Mouse (Mus musculus) bone marrow, adult 2 months (tissue): ENCODE data around the gene Gcdh. TPM values are rescaled to one million over a fixed set of nuclear protein-coding genes. Genes with fewer than 3 reads are reported as not detected.
"Not testable (repeated sequence)": the region's sequence is repeated elsewhere in the genome, so short reads cannot be mapped to it uniquely, and the experiment has no call there.

Experiments used
- H3K27ac ChIP-seq: fragments of 200-500 bp; 2 replicates; pipeline ENCODE4 v1.5.1; 2012; ENCODE audit warnings: low read depth, mild to moderate bottlenecking, control low read depth, inconsistent platforms, low read length; ENCODE audit not compliant: control insufficient read depth, poor library complexity, insufficient read depth
- H3K4me1 ChIP-seq: fragments of 200-500 bp; 2 replicates; pipeline ENCODE4 v1.6.1; 2011; ENCODE audit warnings: low read length; ENCODE audit not compliant: control insufficient read depth, insufficient read depth
- H3K4me3 ChIP-seq: fragments of 200-500 bp; replicated peaks from 2 replicates; pipeline ENCODE3; 2011; ENCODE audit warnings: mild to moderate bottlenecking, low read depth, low read length, control low read depth; ENCODE audit not compliant: control insufficient read depth
- CTCF ChIP-seq: fragments of 200-500 bp; IDR thresholded peaks from 2 replicates; pipeline ENCODE4 v1.5.1; 2011; ENCODE audit warnings: low read length, control low read depth; ENCODE audit not compliant: control insufficient read depth, insufficient read depth
- POLR2A ChIP-seq: fragments of 200-500 bp; IDR thresholded peaks from 2 replicates; pipeline ENCODE4 v1.6.1; 2011; ENCODE audit warnings: low read depth, mild to moderate bottlenecking, control low read depth, low read length, borderline replicate concordance; ENCODE audit not compliant: control insufficient read depth
- WGBS: fragments of 180-500 bp; shearing (Covaris S2); methylation state at CpG from one replicate; pipeline ENCODE4 v1.1.7; 2018; 5-methylcytosine and 5-hydroxymethylcytosine counted together
- polyA plus RNA-seq: library from polyadenylated mRNA; stranded (reverse); fragments of >200 nt; gene quantifications from 2 replicates; pipeline ENCODE4 v1.2.4, GENCODE M21; 2011; ENCODE audit warnings: low replicate concordance; ENCODE audit not compliant: missing spikeins, insufficient read depth, insufficient read length

Gene Gcdh
- polyA plus RNA-seq, 1 experiment, result 33.0 TPM

GRCm38 (mm10) chr8:84908421-84909161 is 14.9 kb upstream of the Gcdh start, which contains the start of gene Dnase2a:
TSS of gene Dnase2a (plus strand) at chr8:84908560.
- peak within 1 kb of the TSS; percentile 90 for H3K27ac ChIP-seq
- H3K4me1 ChIP-seq, result peaks cover 5% of the 10 kb centered on the region
- peak within 1 kb of the TSS; percentile 72 for H3K4me3 ChIP-seq
- WGBS, result under 1% methylated on average over 45 of the region's 45 CpGs
- TF ChIP-seq CTCF (no peak), POLR2A (peak; percentile 55; the same call in 1 of the 2 replicates)

- WGBS, result 7% methylated on average over 7 of the region's 7 CpGs
- H3K4me1 ChIP-seq, H3K27ac ChIP-seq, H3K4me3 ChIP-seq: not testable (repeated sequence)
Observed at GRCm38 (mm10) chr8:84907979-84908378, 14.3 kb upstream of the Gcdh start.

DNA sequence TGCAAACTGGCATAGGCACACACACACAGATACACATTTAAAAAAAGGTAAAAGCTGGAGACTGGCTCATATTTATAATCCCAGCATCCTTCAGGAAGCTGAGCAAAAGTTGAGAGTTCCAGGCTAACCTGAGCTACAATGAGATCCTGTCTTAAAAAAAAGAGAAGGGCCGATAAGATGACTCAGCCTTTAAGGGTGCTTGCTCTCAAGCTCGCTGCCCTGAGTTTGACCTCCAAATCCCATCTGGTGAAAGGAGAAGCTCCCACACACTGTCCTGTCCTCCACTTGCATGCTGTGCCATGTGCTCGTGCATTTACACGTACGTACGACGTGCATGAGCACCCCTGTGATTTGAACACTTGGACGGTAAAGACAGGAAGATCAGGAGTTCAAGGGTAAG is 13.8 kb upstream of the Gcdh start:
- TF ChIP-seq POLR2A (no peak), CTCF (no peak)
- Histone ChIP-seq H3K27ac (no peak overlapping the region), H3K4me3 (no peak overlapping the region), H3K4me1 (peaks cover 2% of the 10 kb centered on the region; the same call in 1 of the 2 replicates)
- WGBS, result 58% methylated on average over 8 of the region's 8 CpGs

DNA sequence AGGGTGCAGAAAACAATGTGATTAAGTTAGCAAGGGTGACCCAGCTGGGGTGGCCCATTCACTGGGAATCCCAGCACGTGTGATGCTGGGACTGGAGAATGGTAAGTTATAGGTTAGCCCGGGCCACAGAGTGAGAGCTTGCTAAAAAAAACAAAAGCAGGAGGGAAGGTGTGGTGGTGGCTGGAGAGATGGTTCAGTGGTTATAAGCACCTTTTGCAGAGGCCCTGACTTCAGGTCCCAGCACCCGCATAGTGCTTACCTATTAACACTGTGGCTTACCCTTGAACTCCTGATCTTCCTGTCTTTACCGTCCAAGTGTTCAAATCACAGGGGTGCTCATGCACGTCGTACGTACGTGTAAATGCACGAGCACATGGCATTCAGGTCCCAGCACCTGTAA is 13.3 kb upstream of the Gcdh start:
- 92% methylated on average over 9 of the region's 9 CpGs for WGBS
- Histone ChIP-seq H3K4me1 (peaks cover 2% of the 10 kb centered on the region; the same call in 1 of the 2 replicates), H3K27ac (no peak overlapping the region), H3K4me3 (no peak overlapping the region)
- TF ChIP-seq POLR2A (no peak), CTCF (no peak)

- 75% methylated on average over 7 of the region's 7 CpGs for WGBS
- Histone ChIP-seq H3K27ac (no peak overlapping the region), H3K4me3 (peak overlapping the region; percentile 14), H3K4me1 (peaks cover 6% of the 10 kb centered on the region; the same call in 1 of the 2 replicates)
- no peak for TF ChIP-seq POLR2A
- TF ChIP-seq CTCF, result no peak
Observed at GRCm38 (mm10) chr8:84904351-84904750, 10.6 kb upstream of the Gcdh start.

DNA sequence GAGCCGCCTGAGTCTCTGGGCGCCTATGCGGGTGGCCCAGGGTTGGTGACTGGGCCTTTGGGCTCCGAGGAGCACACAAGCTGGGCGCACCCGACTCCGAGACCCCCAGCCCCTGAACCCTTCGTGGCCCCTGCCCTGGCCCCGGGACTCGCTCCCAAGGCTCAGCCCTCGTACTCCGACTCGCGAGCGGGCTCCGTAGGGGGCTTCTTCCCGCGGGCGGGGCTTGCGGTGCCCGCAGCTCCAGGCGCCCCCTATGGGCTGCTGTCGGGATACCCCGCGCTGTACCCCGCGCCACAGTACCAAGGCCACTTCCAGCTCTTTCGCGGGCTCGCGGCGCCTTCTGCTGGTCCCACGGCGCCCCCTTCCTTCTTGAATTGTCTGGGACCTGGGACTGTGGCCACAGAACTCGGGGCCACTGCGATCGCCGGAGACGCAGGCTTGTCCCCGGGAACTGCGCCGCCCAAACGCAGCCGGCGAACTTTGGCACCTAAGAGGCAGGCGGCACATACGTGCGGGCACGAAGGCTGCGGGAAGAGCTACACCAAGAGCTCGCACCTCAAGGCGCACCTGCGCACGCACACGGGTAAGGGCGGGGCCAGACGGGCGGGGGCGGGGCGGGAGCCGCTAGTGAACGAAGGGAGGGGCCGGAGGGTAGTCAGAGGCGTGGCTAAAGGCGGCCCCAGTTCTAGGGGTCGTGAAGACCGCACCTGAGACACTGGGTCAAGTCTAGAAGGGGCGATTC is 9.4 kb upstream of the Gcdh start:
- TF ChIP-seq POLR2A, result peak; percentile 31; the same call in 1 of the 2 replicates
- TF ChIP-seq CTCF, result peak; percentile 68
- Histone ChIP-seq H3K4me3 (peak overlapping the region; percentile 78), H3K27ac (peak overlapping the region; percentile 97), H3K4me1 (peaks cover 6% of the 10 kb centered on the region; the same call in 1 of the 2 replicates)
- under 1% methylated on average over 68 of the region's 68 CpGs for WGBS

GRCm38 (mm10) chr8:84902367-84902919 is 8.7 kb upstream of the Gcdh start:
- Histone ChIP-seq H3K4me3 (peak overlapping the region; percentile 78), H3K27ac (peak overlapping the region; percentile 97), H3K4me1 (peaks cover 6% of the 10 kb centered on the region; the same call in 1 of the 2 replicates)
- 5% methylated on average over 24 of the region's 24 CpGs for WGBS
- TF ChIP-seq CTCF, result no peak
- no peak for TF ChIP-seq POLR2A

DNA sequence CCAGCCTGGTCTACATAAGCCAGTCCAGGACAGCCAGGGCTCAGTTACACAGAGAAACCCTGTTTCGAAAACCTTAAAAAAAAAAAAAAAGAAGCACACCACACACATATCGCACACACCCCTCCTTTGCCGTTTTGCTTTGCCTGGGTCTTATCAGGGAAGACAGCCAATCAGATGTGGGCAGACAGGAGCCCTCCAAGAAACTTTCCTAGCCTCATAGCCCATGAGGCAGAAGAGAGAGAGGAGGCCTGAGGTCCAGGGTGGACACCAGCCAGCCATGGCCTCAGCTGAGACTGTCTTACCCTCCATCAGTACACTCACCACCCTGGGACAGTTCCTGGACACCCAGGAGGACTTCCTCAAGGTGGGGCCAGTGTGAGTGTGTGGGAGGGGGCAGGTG is 8.0 kb upstream of the Gcdh start, which contains the start of gene Klf1:
Gene Klf1, plus strand, starts transcription at position 177 of the 400 bp plus-strand sequence.
- H3K27ac ChIP-seq, result peak within 1 kb of the TSS; percentile 97
- TF ChIP-seq POLR2A, result peak; percentile 88
- TF ChIP-seq CTCF, result no peak
- peak within 1 kb of the TSS; percentile 78 for H3K4me3 ChIP-seq
- peaks cover 6% of the 10 kb centered on the region; the same call in 1 of the 2 replicates for H3K4me1 ChIP-seq
- 40% methylated on average over 3 of the region's 3 CpGs for WGBS
